Mouse (Mus musculus) right cerebral cortex, postnatal 36 days (tissue): ENCODE measurements around the gene Klf13.

Source experiments
- DNase-seq, 2 experiments: peaks; one replicate each; pipeline ENCODE4 v3.0.0; 2022; ENCODE audit warnings: low spot score in 2 of 2, mixed read lengths in 1 of 2

Gene Klf13

GRCm38 (mm10) chr7:63908496-63909285, 30.0 kb downstream of the Klf13 start:
- DNase-seq: no peak

GRCm38 (mm10) chr7:63907778-63908495, 30.8 kb downstream of the Klf13 start:
- DNase-seq: no peak

GRCm38 (mm10) chr7:63905642-63906041, 33.1 kb downstream of the Klf13 start:
- no peak for DNase-seq

GRCm38 (mm10) chr7:63905190-63905589, 33.5 kb downstream of the Klf13 start:
- no peak for DNase-seq

GRCm38 (mm10) chr7:63903635-63904380, 34.9 kb downstream of the Klf13 start:
- no peak for DNase-seq

GRCm38 (mm10) chr7:63902604-63903210, 36.0 kb downstream of the Klf13 start:
- no peak for DNase-seq

- no peak for DNase-seq
Measured at GRCm38 (mm10) chr7:63901942-63902341, 36.8 kb downstream of the Klf13 start.

GRCm38 (mm10) chr7:63901346-63901745, 37.4 kb downstream of the Klf13 start:
- DNase-seq: no peak

GRCm38 (mm10) chr7:63900411-63900810, 38.3 kb downstream of the Klf13 start:
- DNase-seq: no peak

GRCm38 (mm10) chr7:63899925-63900324, 38.8 kb downstream of the Klf13 start:
- no peak for DNase-seq

- no peak for DNase-seq
Measured at GRCm38 (mm10) chr7:63898201-63898600, 40.5 kb downstream of the Klf13 start.

GRCm38 (mm10) chr7:63897655-63898054, 41.1 kb downstream of the Klf13 start:
- no peak for DNase-seq

GRCm38 (mm10) chr7:63896968-63897468, 41.7 kb downstream of the Klf13 start:
- DNase-seq: peak; percentile 95 to 96

- no peak for DNase-seq
Measured at GRCm38 (mm10) chr7:63896276-63896967, 42.3 kb downstream of the Klf13 start.

- DNase-seq: no peak
Measured at GRCm38 (mm10) chr7:63895223-63895622, 43.5 kb downstream of the Klf13 start.

GRCm38 (mm10) chr7:63894662-63895061, 44.1 kb downstream of the Klf13 start:
- DNase-seq: no peak

GRCm38 (mm10) chr7:63893729-63894128, 45.0 kb downstream of the Klf13 start:
- DNase-seq: no peak

GRCm38 (mm10) chr7:63893201-63893600, 45.5 kb downstream of the Klf13 start:
- DNase-seq: no peak

GRCm38 (mm10) chr7:63891488-63892075, 47.1 kb downstream of the Klf13 start:
- DNase-seq: no peak

GRCm38 (mm10) chr7:63889116-63889975, 49.4 kb downstream of the Klf13 start:
- DNase-seq: no peak
